Mouse (Mus musculus) hindbrain, embryonic 10.5 days (tissue): ENCODE measurements around the gene Zfp72. TPM values are rescaled to one million over a fixed set of nuclear protein-coding genes. Genes with fewer than 3 reads are reported as not detected.

Experiments
- DNase-seq: peaks from one replicate; pipeline ENCODE4 v3.0.0-alpha.2; 2017; ENCODE audit warnings: low spot score
- H3K27ac ChIP-seq: fragments of 300-500 bp; sonication (generic); 2 replicates; pipeline ENCODE4 v1.5.1; 2016; ENCODE audit warnings: mild to moderate bottlenecking, moderate library complexity
- H3K27me3 ChIP-seq: fragments of 300-500 bp; sonication (generic); 2 replicates; pipeline ENCODE4 v1.6.1; 2016; ENCODE audit warnings: mild to moderate bottlenecking; ENCODE audit not compliant: poor library complexity, insufficient read depth, severe bottlenecking
- H3K36me3 ChIP-seq: fragments of 300-500 bp; sonication (generic); 2 replicates; pipeline ENCODE4 v1.6.1; 2016; ENCODE audit warnings: mild to moderate bottlenecking, moderate library complexity
- H3K4me1 ChIP-seq: fragments of 300-500 bp; sonication (generic); replicated peaks from 2 replicates; pipeline ENCODE4 v1.6.1; 2016; ENCODE audit warnings: mild to moderate bottlenecking
- H3K4me3 ChIP-seq: fragments of 300-500 bp; sonication (generic); 2 replicates; pipeline ENCODE4 v1.5.1; 2016; ENCODE audit warnings: mild to moderate bottlenecking, moderate library complexity
- H3K9me3 ChIP-seq: fragments of 300-500 bp; sonication (generic); 2 replicates; pipeline ENCODE4 v1.6.1; 2016; ENCODE audit warnings: mild to moderate bottlenecking, moderate library complexity
- WGBS: fragments of 180-500 bp; shearing (Covaris S2); methylation state at CpG from one replicate; pipeline ENCODE4 v1.1.7; 2016; 5-methylcytosine and 5-hydroxymethylcytosine counted together
- polyA plus RNA-seq: library from polyadenylated mRNA; unstranded; fragments of >200 nt; fragmentation: Nextera tagmentation; extraction: Ambion mirVana; gene quantifications from 2 replicates; pipeline ENCODE4 v1.2.1, GENCODE M21; 2016

Zfp72 gene
- polyA plus RNA-seq: 4.1 and 4.9 TPM in 2 replicates

DNA sequence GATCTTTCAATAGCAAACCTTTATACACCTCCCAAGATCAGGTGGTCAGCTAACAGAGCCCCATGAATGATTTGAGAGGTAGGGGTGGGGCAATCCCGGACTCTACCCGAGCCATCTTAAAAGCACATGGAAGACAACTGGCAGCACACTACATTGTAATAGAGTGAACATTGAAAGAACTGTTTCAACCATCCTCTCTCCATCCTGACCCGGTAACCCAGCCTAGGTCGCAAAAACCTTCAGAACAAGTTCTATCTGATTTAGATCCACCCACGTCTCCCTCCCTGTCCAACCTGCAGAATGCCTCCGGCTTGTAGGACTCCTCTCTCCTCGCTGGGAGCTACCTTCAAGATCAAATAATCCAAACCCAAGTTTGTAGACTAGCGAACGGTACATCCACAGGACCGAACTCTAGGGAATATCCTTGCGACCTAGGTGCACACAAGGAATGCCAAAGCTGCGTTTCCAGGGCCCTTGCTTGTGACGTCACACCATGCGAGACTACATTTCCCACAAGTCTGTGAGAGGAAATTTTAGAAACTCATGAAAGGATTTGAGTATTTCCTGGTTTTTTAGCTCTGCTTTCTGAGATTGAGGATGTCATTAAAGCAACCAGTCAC is at the start of gene Zfp72:
Zfp72 (minus strand) TSS at position 466 of the 620 bp plus-strand sequence.
- Histone ChIP-seq H3K4me1 (no peaks in the 10 kb centered on the region; the same call in 1 of the 2 replicates), H3K36me3 (no peaks in the 10 kb centered on the region), H3K27ac (peak within 1 kb of the TSS; percentile 85), H3K9me3 (no peaks in the 10 kb centered on the region), H3K27me3 (no peaks in the 10 kb centered on the region), H3K4me3 (peak within 1 kb of the TSS; percentile 68)
- WGBS: 2% methylated on average over 14 of the region's 14 CpGs
- peak; percentile 55 for DNase-seq

DNA sequence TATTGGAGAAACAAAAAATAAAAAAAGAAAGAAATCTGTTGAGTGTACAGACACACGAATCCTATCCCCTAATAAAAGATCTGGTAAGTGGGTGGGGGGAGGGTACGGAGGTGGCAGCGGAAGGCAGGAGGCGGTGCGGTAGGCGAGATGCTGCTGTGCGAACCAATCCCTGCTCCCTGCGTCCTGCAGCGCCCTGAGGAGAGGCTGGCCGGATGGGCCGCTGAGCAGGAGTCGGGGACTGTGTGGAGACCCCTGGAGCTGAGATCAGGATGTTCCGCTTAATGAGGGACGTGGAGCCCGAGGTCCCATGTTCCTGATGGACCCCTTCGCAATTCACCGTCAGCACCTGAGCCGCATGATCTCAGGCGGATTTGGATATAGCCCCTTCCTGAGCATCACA is 49.3 kb upstream of the Zfp72 start:
- peaks cover 32% of the 10 kb centered on the region for H3K36me3 ChIP-seq
- no peak for DNase-seq
- H3K9me3 ChIP-seq: peaks cover 72% of the 10 kb centered on the region
- 24% methylated on average over 19 of the region's 19 CpGs for WGBS
- no peaks in the 10 kb centered on the region for H3K27me3 ChIP-seq
- no peak overlapping the region for H3K27ac ChIP-seq
- no peak overlapping the region for H3K4me3 ChIP-seq
- no peaks in the 10 kb centered on the region for H3K4me1 ChIP-seq

DNA sequence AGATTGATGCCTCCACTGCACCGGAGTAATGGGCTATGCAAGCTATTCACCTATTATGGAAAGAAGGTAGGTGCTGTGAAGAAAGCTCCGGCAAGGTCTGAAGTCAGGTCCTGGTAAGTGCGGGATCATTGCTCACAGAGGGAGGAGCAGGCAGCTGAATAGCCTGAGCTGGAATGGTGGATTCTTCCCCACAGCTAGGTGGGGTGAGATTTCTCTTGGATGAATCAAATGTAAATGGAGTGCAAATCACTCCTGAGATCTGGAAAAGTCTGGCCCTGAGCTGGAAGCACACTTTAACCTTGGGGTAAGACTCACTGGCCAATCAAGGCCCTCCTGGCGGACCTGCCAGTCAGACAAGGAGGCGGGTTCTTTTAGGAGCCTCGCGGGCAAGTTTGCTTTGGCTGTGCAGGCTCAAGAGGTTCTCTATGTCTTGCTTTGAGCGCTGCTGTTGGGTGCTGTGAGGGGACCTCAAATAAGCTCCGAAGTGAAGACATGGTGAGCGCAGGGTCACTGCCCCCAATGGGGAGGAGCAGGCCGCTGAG is 8.7 kb upstream of the Zfp72 start, which contains the start of gene Ftl1-ps1:
Ftl1-ps1 (plus strand) TSS at position 397 of the 542 bp plus-strand sequence.
- DNase-seq: peak; percentile 10
- H3K4me3 ChIP-seq: no peak within 1 kb of the TSS
- no peaks in the 10 kb centered on the region for H3K36me3 ChIP-seq
- H3K27ac ChIP-seq: no peak within 1 kb of the TSS
- H3K4me1 ChIP-seq: no peaks in the 10 kb centered on the region
- H3K9me3 ChIP-seq: no peaks in the 10 kb centered on the region
- whole genome bisulfite sequencing: 11% methylated on average over 11 of the region's 11 CpGs
- peaks cover 4% of the 10 kb centered on the region; the same call in 1 of the 2 replicates for H3K27me3 ChIP-seq

DNA sequence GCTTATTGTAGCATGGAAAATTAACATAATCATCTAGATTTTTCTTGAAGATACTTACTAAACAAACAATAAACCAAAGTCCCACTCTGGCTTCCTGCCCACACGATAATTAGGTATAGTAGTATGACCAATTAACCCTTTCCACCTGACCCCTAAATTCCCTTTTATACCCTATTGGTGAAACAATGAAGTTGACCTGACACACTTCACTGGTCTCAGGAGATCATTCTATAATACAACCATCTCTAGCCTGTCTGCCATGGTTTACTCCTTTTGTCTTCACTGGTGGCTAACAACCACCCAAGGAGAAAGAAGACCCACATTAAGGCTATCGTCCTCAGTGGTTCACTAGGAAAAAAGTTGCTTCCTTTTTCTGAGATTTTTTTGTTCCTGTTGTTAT is 520 bp upstream of the Zfp72 start:
- H3K9me3 ChIP-seq: no peaks in the 10 kb centered on the region
- H3K27me3 ChIP-seq: no peaks in the 10 kb centered on the region
- H3K27ac ChIP-seq: no peak overlapping the region
- H3K4me3 ChIP-seq: no peak overlapping the region; the same call in 1 of the 2 replicates
- 78% methylated on average over 2 of the region's 2 CpGs for WGBS
- DNase-seq: no peak
- H3K36me3 ChIP-seq: no peaks in the 10 kb centered on the region
- H3K4me1 ChIP-seq: no peaks in the 10 kb centered on the region; the same call in 1 of the 2 replicates

DNA sequence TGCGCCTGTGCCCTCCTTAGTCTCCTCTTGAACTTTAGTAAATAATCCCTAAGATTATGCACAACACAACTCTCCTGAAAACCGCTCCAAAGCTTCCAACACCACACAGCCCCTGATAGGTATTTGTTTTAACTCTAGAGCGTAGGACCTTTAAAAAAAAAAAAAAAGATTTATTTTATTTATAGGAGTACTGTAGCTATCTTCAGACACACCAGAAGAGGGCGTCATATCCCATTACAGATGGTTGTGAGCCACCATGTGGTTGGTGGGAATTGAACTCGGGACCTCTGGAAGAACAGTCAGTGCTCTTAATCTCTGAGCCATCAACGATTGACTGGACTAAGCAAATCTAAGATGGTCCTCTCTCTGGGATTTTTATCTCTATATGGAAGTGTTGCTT is 906 bp downstream of the Zfp72 start:
- H3K4me1 ChIP-seq: no peaks in the 10 kb centered on the region; the same call in 1 of the 2 replicates
- no peak for DNase-seq
- WGBS: 72% methylated on average over 6 of the region's 6 CpGs

DNA sequence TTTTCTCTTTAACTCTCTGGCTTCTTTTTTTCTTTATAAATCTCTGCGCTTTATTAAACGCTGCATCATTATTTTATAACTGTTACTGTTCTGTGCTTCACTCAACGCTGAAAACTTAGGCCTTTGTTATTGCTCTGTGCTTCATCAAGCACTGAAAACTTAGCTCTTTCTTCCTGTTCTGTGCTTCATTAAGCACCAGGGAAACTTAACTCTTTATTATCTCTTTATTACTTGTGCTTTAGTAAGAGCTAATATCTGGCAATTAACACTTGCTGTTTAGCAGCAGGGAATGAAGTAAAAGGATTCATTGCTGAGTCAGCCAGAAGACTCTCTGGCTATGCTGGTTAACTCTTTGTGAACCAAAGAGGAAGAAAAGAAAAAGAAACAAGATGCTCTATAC is 8.3 kb downstream of the Zfp72 start:
- H3K36me3 ChIP-seq: no peaks in the 10 kb centered on the region
- no peak overlapping the region for H3K27ac ChIP-seq
- H3K4me1 ChIP-seq: no peaks in the 10 kb centered on the region
- WGBS: 80% methylated on average over 3 of the region's 3 CpGs
- H3K27me3 ChIP-seq: no peaks in the 10 kb centered on the region
- no peak overlapping the region for H3K4me3 ChIP-seq
- no peak for DNase-seq
- no peaks in the 10 kb centered on the region for H3K9me3 ChIP-seq

More for the DNA sequence above, 906 bp downstream of the Zfp72 start:
- no peak overlapping the region for H3K27ac ChIP-seq
- H3K4me3 ChIP-seq: peak overlapping the region; percentile 68
- H3K36me3 ChIP-seq: no peaks in the 10 kb centered on the region
- H3K9me3 ChIP-seq: no peaks in the 10 kb centered on the region
- H3K27me3 ChIP-seq: no peaks in the 10 kb centered on the region

DNA sequence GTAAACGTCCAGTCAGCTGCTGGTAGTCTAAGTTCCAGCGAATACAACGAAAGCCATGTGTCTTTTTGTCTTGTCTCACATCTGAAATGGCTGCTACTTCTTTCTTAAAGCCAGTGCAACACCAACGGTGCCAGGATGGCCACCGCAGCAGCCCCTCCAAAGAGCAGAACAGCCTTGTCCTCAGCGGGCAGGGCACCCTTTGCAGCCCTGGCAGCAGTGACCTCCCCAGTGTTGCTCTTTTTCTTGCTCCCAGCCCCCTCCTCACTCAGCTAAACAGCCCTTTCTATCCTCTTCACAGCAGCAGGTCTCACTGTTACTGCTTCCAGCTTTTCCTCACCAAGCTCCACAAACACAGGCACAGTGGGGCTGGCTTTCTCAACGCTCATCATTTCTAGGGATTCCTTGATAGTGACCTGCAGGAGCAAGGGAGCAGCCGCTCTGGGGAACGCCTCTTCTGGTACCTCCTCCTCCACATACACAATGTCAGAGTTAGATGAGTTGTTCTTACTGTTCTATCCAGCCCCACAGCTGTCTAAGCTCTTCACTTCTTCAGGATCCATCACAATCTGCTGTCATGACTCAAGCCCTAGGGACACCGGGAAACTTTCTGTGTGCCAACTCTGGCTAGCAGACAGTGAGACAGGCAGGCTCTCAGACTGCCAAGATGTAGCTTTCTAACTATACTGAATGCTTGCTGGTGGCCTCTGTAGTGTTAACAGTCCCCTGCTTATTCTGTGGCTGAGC is 8.9 kb downstream of the Zfp72 start:
- DNase-seq: no peak
- Histone ChIP-seq H3K27me3 (no peaks in the 10 kb centered on the region), H3K27ac (no peak overlapping the region), H3K36me3 (no peaks in the 10 kb centered on the region), H3K4me3 (no peak overlapping the region), H3K9me3 (no peaks in the 10 kb centered on the region), H3K4me1 (no peaks in the 10 kb centered on the region)
- WGBS: 82% methylated on average over 10 of the region's 10 CpGs

DNA sequence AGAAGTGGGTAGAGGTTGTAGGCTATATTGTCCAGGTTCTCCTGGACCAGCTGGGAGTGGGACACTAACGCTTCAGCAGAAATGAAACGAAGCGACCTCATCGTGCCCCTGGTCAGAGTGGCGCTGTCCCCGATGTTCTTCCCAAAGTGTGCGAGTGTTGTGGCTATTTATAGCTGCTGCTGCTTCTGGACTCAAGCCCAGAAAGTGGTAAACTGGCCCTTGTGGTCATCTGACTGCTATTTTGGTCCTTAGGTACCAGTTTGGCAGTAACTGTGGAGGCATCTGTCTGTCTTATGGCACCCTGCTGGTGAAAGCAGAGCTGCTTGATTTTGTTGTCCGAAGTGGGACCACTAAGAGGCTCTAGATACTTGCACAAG is 26.8 kb downstream of the Zfp72 start, which contains the start of gene Lrrc14b:
Lrrc14b (minus strand) TSS at position 147 of the 377 bp plus-strand sequence.
- no peak for DNase-seq
- WGBS: 90% methylated on average over 8 of the region's 8 CpGs
- Histone ChIP-seq H3K9me3 (no peaks in the 10 kb centered on the region), H3K27me3 (no peaks in the 10 kb centered on the region), H3K4me3 (no peak within 1 kb of the TSS), H3K4me1 (no peaks in the 10 kb centered on the region), H3K27ac (no peak within 1 kb of the TSS), H3K36me3 (peaks cover 46% of the 10 kb centered on the region)

DNA sequence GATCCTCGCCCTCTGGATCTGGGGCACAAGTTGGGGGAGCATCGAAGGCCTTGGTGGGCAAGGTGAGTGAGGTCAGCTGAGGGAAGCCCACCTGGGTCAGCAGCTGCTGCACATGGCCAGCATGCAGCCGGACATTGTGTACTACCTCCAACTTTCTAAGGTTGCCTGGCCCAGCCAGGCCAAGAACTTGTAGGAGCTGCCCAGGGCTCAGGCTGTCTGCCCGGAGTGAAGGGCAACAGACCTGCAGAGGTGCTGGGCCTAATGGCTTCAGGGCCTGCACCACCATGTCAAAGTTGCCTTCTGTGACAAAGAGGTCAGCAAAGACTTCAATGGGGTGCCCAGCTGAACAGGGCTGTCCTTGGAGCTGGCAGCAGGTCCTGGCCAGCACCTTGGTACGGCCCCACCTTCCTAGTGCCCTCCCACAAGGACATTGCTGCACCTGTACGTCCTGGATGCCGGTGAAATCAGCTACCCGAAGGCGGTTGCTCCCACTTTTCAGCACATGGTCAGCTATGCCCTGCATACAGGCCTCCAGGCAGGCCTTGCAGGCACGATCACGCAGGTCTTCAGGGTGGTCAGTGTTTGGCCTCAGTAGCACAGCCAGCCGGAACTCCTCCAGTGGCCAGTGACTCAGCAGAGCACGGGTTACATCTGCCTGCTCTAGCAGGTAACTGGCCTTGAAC is 27.3 kb downstream of the Zfp72 start:
- Histone ChIP-seq H3K4me3 (no peak overlapping the region), H3K27ac (no peak overlapping the region), H3K27me3 (no peaks in the 10 kb centered on the region), H3K4me1 (no peaks in the 10 kb centered on the region), H3K9me3 (no peaks in the 10 kb centered on the region), H3K36me3 (peaks cover 51% of the 10 kb centered on the region)
- WGBS: 92% methylated on average over 13 of the region's 13 CpGs
- no peak for DNase-seq

DNA sequence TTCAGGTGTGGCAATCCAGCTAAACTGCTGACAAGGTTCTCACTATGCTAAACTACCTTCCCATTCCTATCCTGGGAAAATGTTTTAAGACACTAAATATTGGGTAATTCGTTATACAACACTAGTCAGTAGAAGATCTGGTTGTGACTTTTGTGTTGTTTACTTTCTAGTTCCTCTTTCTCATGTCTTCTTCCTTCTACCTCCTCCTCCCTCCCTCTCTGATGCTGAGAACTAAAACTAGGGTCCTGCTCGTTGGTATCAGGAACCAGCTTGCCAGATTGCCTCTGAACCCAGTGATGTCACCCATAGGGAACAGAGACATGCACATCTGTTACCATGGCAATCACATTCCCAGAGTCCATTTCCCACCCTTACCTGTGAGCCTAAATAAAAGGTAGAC is 28.4 kb downstream of the Zfp72 start:
- no peaks in the 10 kb centered on the region for H3K27me3 ChIP-seq
- peaks cover 62% of the 10 kb centered on the region for H3K36me3 ChIP-seq
- H3K4me3 ChIP-seq: no peak overlapping the region
- H3K4me1 ChIP-seq: no peaks in the 10 kb centered on the region
- DNase-seq: no peak
- H3K27ac ChIP-seq: no peak overlapping the region
- H3K9me3 ChIP-seq: no peaks in the 10 kb centered on the region
- 83% methylated on average over 2 of the region's 2 CpGs for WGBS

DNA sequence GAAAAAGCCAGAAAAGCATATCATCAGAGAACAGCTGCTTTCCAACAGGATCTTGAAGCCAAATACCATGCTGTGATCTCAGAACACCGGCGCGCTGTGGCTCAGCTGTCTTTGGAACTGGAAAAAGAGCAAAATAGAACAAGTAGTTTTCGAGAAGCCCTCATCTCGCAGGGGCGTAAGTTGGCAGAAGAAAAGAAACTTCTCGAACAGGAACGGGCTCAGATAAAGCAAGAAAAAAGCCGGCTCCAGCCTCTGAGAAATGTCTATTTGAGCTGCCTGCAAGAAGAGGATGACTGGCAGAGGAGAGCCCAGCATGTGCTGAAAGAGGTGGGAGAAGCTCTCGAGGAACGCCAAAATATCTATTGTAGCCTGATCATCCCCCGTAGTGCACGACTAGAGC is 34.1 kb downstream of the Zfp72 start:
- 94% methylated on average over 13 of the region's 13 CpGs for WGBS
- H3K36me3 ChIP-seq: peaks cover 90% of the 10 kb centered on the region
- H3K27me3 ChIP-seq: no peaks in the 10 kb centered on the region

DNA sequence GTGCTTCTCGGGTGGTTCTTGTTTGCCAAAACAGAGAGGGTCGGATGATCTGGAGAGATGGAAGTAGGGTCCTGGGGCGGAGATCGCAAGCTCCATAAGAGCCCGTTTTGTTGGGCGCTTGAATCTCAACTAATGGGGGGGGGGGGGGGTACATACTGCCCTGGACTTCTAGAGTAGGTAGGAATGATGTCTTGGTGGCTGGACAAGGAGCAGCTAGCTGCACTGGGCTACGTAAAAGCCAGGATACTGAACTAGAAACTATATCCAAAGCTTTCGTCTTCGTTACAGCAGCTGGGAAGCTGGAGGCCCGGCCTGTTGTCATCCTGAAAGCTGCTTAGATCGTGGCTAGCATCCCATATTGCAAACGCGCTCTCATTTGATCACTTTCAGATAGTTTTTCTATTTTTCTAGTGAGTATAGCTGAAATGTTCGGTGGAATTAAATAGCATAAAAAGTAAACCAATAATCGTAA is 40.2 kb downstream of the Zfp72 start:
- H3K9me3 ChIP-seq: no peaks in the 10 kb centered on the region
- peaks cover 18% of the 10 kb centered on the region for H3K4me1 ChIP-seq
- H3K36me3 ChIP-seq: peaks cover 30% of the 10 kb centered on the region
- peak overlapping the region; percentile 77 for H3K4me3 ChIP-seq
- peak overlapping the region; percentile 95 for H3K27ac ChIP-seq
- 2% methylated on average over 15 of the region's 15 CpGs for WGBS
- DNase-seq: no peak
- H3K27me3 ChIP-seq: no peaks in the 10 kb centered on the region

More for the DNA sequence above, 34.1 kb downstream of the Zfp72 start:
- Histone ChIP-seq H3K27ac (no peak overlapping the region), H3K9me3 (no peaks in the 10 kb centered on the region), H3K4me3 (no peak overlapping the region), H3K4me1 (no peaks in the 10 kb centered on the region)
- no peak for DNase-seq
